Mouse (Mus musculus) embryonic fibroblast, embryonic 13.5 days (primary cell): ENCODE data around the gene 1700003E16Rik.

Source experiments
- CTCF ChIP-seq: IDR thresholded peaks from 2 replicates; pipeline ENCODE4 v1.5.1; 2011; ENCODE audit warnings: mild to moderate bottlenecking, control low read depth, low read length, moderate library complexity, borderline replicate concordance; ENCODE audit not compliant: insufficient read depth
- POLR2A ChIP-seq: IDR thresholded peaks from 2 replicates; pipeline ENCODE4 v1.6.1; 2011; ENCODE audit warnings: low read depth, mild to moderate bottlenecking, control low read depth, low read length, moderate library complexity

DNA sequence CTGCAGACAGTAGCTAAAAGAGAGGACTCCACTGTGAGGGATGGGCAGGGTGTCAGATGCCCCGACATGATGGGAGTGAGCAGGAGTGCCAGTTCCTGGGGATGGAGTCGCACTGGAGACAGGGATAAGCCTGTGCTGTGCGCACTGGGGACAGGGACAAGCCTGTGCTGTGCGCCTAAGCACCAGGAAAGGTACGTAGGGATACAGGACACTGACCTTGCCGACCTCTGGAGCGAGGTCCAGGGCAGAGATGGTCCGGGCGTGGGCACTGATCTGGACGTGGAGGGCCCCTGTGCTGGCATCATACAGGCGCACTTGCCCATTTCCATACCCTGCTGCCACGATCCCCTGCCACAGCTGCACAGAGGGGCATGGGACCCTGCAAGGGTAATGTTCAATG lies 3.2 kb upstream of the 1700003E16Rik start:
- no peak for TF ChIP-seq POLR2A
- no peak for TF ChIP-seq CTCF
